Mouse (Mus musculus) B cell, adult 62 days (primary cell): ENCODE measurements around the gene Try5. TPM values are rescaled to one million over a fixed set of nuclear protein-coding genes. Genes with fewer than 3 reads are reported as not detected.

ENCODE experiments used
- total RNA-seq: library from RNA; stranded (reverse); gene quantifications from 4 replicates; pipeline ENCODE4 v1.2.4, GENCODE M21; 2023

Try5 gene
- total RNA-seq = not detected in 4 replicates

GRCm38 (mm10) chr6:41316741-41317140 is at the start of gene Try5:
Gene Try5 (minus strand): TSS chr6:41316841.

DNA sequence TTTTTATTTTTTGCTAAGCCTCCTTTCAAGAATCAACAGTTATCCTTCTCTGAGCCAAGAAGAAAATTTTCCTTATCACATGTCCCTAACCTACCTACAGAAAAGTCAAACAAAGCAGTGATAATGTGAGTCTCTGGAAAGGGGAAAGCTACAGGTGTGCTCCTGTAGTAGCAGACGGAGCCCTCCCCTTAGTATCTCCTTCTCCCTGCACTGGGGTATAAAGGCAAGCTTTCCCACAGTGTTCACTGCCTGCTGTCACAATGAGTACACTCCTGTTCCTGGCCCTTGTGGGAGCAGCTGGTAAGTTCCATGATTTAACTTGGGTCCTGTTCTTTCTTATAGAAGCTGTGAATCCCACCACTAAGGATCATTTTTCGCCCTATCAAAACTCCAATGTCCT is 37.3 kb upstream of the Try5 start, which contains the start of gene Try10:
Try10 (plus strand) TSS at position 174 of the 400 bp plus-strand sequence.

DNA sequence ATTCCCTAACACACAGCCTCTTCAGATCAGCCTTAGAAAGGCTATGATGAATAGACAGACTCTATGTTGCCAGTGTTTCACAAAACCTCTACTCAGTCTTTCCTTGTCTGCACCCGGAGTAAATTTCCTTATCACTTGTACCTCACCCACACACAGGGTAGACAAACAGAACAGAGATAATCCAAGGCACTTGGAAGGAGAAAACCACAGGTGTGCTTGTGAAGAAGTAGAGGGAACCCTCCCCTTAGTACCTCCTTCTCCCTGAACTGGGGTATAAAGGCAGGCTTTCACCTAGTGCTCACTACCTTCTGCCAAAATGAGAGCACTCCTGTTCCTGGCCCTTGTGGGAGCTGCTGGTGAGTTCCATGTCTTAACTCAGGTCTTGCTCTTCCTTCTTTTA is 14.7 kb downstream of the Try5 start, which contains the start of gene Try4:
Try4 (plus strand) TSS at position 301 of the 400 bp plus-strand sequence.

Other genes starting within 250 kb of the Try5 start
- 1.0 TPM in 1 of 4 replicates, not detected in the others for gene Try4, start 14.6 kb downstream of the Try5 start, total RNA-seq
- not detected in 4 replicates for gene Try10, start 37.3 kb upstream of the Try5 start, total RNA-seq
- gene Prss3, start 60.8 kb upstream of the Try5 start, total RNA-seq = not detected in 4 replicates
- gene Gm5771, start 75.5 kb upstream of the Try5 start, total RNA-seq = not detected in 4 replicates
- not detected in 4 replicates for gene Gm10334, start 129.3 kb upstream of the Try5 start, total RNA-seq
- gene Prss1, start 142.1 kb upstream of the Try5 start, total RNA-seq = not detected in 4 replicates
- gene Prss2, start 204.9 kb upstream of the Try5 start, total RNA-seq = not detected in 4 replicates